Comparison of ENCODE assay signal across 27 mouse cellular contexts in genomic region chr9:54704361-54704760, GRCm38 (mm10). TPM values are rescaled to one million over a fixed set of nuclear protein-coding genes. Genes with fewer than 3 reads are reported as not detected.
DNase-seq lines count a peak whose midpoint lies in the region; ATAC-seq and TF ChIP-seq lines count a peak whose summit lies in the region.
"Had no signal": no experiment of that assay in that cellular context is flagged by ENCODE, and none has a peak within 500 bp of the region (broad histone marks: within the 10 kb centered on the region; RNA-seq: fewer than 3 reads in every experiment).

No protein-coding gene starts in this region.

- TF ChIP-seq CTCF in lung, embryonic 14.5 days (IDR thresholded peaks at IDR 0.05; ENCODE audit: low read depth) = no peak
- TF ChIP-seq CTCF in liver, embryonic 14.5 days (IDR thresholded peaks at IDR 0.05; ENCODE audit: low read depth) = no peak

- 0 out of 2 replicates have a peak overlapping the region, but pooled peaks have one; percentile 3 for H3K9ac ChIP-seq in lung, embryonic 14.5 days
- H3K9ac ChIP-seq in liver, embryonic 14.5 days (replicated peaks) = peak overlapping the region; percentile 60
- H3K9ac ChIP-seq: embryonic facial prominence, embryonic 13.5 days; forebrain, postnatal 0 days; heart, embryonic 12.5 days; hindbrain, embryonic 14.5 days; intestine, embryonic 15.5 days; limb, embryonic 15.5 days; midbrain, embryonic 15.5 days; neural tube, embryonic 15.5 days had no signal

- 0 out of 2 replicates have a peak, but pooled peaks cover 6% of the 10 kb centered on the region for H3K27me3 ChIP-seq in lung, embryonic 14.5 days (ENCODE audit: insufficient read depth, low read length)
- H3K27me3 ChIP-seq in liver, embryonic 14.5 days (ENCODE audit: control insufficient read depth, insufficient read depth, low read length) = peaks cover 13% of the 10 kb centered on the region
- H3K27me3 ChIP-seq: heart, embryonic 12.5 days; intestine, embryonic 15.5 days had no signal

- H3K4me3 ChIP-seq in lung, embryonic 14.5 days (ENCODE audit: low read depth, low read length) = no peak overlapping the region
- H3K4me3 ChIP-seq in liver, embryonic 14.5 days (ENCODE audit: insufficient read depth in 1 of 2, low read depth in 2 of 2, low read length in 2 of 2) = peak overlapping the region in 1 of 2 experiments; percentile 97; a peak in 2 of 4 replicates
- H3K4me3 ChIP-seq: embryonic facial prominence, embryonic 13.5 days; forebrain, embryonic 10.5 days; heart, embryonic 12.5 days; intestine, embryonic 15.5 days; limb, embryonic 15.5 days; megakaryocyte, embryonic 14.5 days; midbrain, embryonic 15.5 days; myocyte; neural tube, embryonic 15.5 days had no signal

- peaks cover 6% of the 10 kb centered on the region; the same call in 1 of the 2 replicates for H3K4me1 ChIP-seq in lung, embryonic 14.5 days (ENCODE audit: insufficient read depth)
- peaks cover 51 to 58% of the 10 kb centered on the region in 2 experiments for H3K4me1 ChIP-seq in liver, embryonic 14.5 days (replicated peaks; ENCODE audit: control insufficient read depth in 2 of 2, insufficient read depth in 2 of 2, low read length in 1 of 2)

- no peak overlapping the region for H3K4me2 ChIP-seq in lung, embryonic 14.5 days
- peak overlapping the region; percentile 64 for H3K4me2 ChIP-seq in liver, embryonic 14.5 days (ENCODE audit: low read depth)
- H3K4me2 ChIP-seq: embryonic facial prominence, embryonic 13.5 days; hindbrain, embryonic 14.5 days; intestine, embryonic 15.5 days; limb, embryonic 15.5 days; midbrain, embryonic 15.5 days; neural tube, embryonic 15.5 days had no signal

- H3K9me3 ChIP-seq in lung, embryonic 14.5 days (ENCODE audit: low read depth, low read length) = no peaks in the 10 kb centered on the region
- H3K9me3 ChIP-seq in liver, embryonic 14.5 days (ENCODE audit: control insufficient read depth, low read length) = no peaks in the 10 kb centered on the region
- H3K9me3 ChIP-seq: embryonic facial prominence, embryonic 13.5 days; forebrain, embryonic 10.5 days; G1E; heart, embryonic 12.5 days; intestine, embryonic 15.5 days; limb, embryonic 15.5 days; midbrain, embryonic 15.5 days; neural tube, embryonic 15.5 days had no signal

- WGBS in lung, embryonic 14.5 days = 64% methylated on average over 5 of the region's 5 CpGs
- 14% methylated on average over 5 of the region's 5 CpGs for WGBS in liver, embryonic 14.5 days (ENCODE audit: insufficient replicate concordance)

- no peak overlapping the region for H3K27ac ChIP-seq in lung, embryonic 14.5 days (ENCODE audit: low read depth)
- peak overlapping the region; percentile 96 for H3K27ac ChIP-seq in liver, embryonic 14.5 days
- H3K27ac ChIP-seq: embryonic facial prominence, embryonic 13.5 days; forebrain, embryonic 10.5 days; hindbrain, embryonic 14.5 days; intestine, embryonic 15.5 days; limb, embryonic 15.5 days; midbrain, embryonic 15.5 days; neural tube, embryonic 15.5 days had no signal

- no peak for DNase-seq in lung, embryonic 14.5 days
- no peak for DNase-seq in lung, postnatal 14 days
- peak; percentile 70 to 84 (median 74) for DNase-seq in liver, embryonic 14.5 days (ENCODE audit: low read depth in 3 of 3, low spot score in 3 of 3)
- no peak for DNase-seq in urinary bladder, postnatal 25 days (ENCODE audit: low spot score)
- no peak for DNase-seq in layer of hippocampus, adult 9-11 months
- DNase-seq in right cerebral cortex, postnatal 25 days = no peak
- DNase-seq: adrenal gland, postnatal 36 days; cerebellum, adult 9-11 months; forebrain, postnatal 0 days; heart, adult 11 months; heart, postnatal 36 days; layer of hippocampus, postnatal 36 days; lung, postnatal 10 days; right cerebral cortex, postnatal 14 days; thymus, postnatal 14 days had no signal

- TF ChIP-seq EP300 in liver, embryonic 14.5 days (IDR thresholded peaks at IDR 0.05; ENCODE audit: low read depth) = peak; percentile 87

- H3K36me3 ChIP-seq in lung, embryonic 14.5 days (ENCODE audit: insufficient read depth) = peaks cover 6% of the 10 kb centered on the region; the same call in 1 of the 2 replicates
- H3K36me3 ChIP-seq in liver, embryonic 14.5 days (replicated peaks; ENCODE audit: control insufficient read depth, insufficient read depth, low read depth) = peaks cover 28% of the 10 kb centered on the region
- H3K36me3 ChIP-seq: G1E; intestine, embryonic 15.5 days; midbrain, embryonic 15.5 days had no signal

- no peak for ATAC-seq in lung, embryonic 14.5 days (ENCODE audit: insufficient read depth)
- ATAC-seq in erythroblast, adult 5-6 weeks (replicated peaks; ENCODE audit: low FRiP score, poor library complexity, severe bottlenecking) = peak; percentile 60
- peak; percentile 77 for ATAC-seq in liver, embryonic 14.5 days (ENCODE audit: insufficient read depth)
- ATAC-seq: forebrain, postnatal 0 days; intestine, embryonic 15.5 days; midbrain, embryonic 15.5 days had no signal

RNA-seq across cellular contexts. Expression of gene Dnaja4, which starts 5.7 kb away (rescaled TPM):
- 6.1 and 6.3 TPM in 2 replicates for polyA plus RNA-seq in lung, embryonic 14.5 days (2014; fragmentation: Nextera tagmentation; extraction: Ambion mirVana)
- 82.2 and 100 TPM in 2 replicates for total RNA-seq in erythroblast, adult 5-6 weeks (2015; ENCODE audit: low replicate concordance)
- 142 and 162 TPM in 2 replicates for total RNA-seq in erythroblast, adult 5-6 weeks (2017; ENCODE audit: low replicate concordance)
- 11.9 and 16.4 TPM in 2 replicates for polyA plus RNA-seq in liver, embryonic 14.5 days (2012; rRNA removed)
- 20.1 and 20.3 TPM in 2 replicates for polyA plus RNA-seq in liver, embryonic 14.5 days (2014; fragmentation: Nextera tagmentation; extraction: Ambion mirVana)
- polyA plus RNA-seq: G1E had no signal

RNA-seq across cellular contexts. Expression of gene Wdr61, which starts 30.0 kb away (rescaled TPM):
- polyA plus RNA-seq in lung, embryonic 14.5 days (2014; fragmentation: Nextera tagmentation; extraction: Ambion mirVana) = 148 and 156 TPM in 2 replicates
- total RNA-seq in erythroblast, adult 5-6 weeks (2015; ENCODE audit: low replicate concordance) = 22.8 and 49.2 TPM in 2 replicates
- total RNA-seq in erythroblast, adult 5-6 weeks (2017; ENCODE audit: low replicate concordance) = 18.7 and 22.6 TPM in 2 replicates
- 34.8 and 50.6 TPM in 2 replicates for polyA plus RNA-seq in liver, embryonic 14.5 days (2012; rRNA removed)
- 106 and 108 TPM in 2 replicates for polyA plus RNA-seq in liver, embryonic 14.5 days (2014; fragmentation: Nextera tagmentation; extraction: Ambion mirVana)

RNA-seq across cellular contexts. Expression of gene Acsbg1, which starts 42.7 kb away (rescaled TPM):
- 0.31 and 0.32 TPM in 2 replicates for polyA plus RNA-seq in lung, embryonic 14.5 days (2014; fragmentation: Nextera tagmentation; extraction: Ambion mirVana)
- total RNA-seq in erythroblast, adult 5-6 weeks (2015; ENCODE audit: low replicate concordance) = not detected in 2 replicates
- total RNA-seq in erythroblast, adult 5-6 weeks (2017; ENCODE audit: low replicate concordance) = not detected in 2 replicates
- polyA plus RNA-seq in liver, embryonic 14.5 days (2012; rRNA removed) = 0.04 and 0.09 TPM in 2 replicates
- polyA plus RNA-seq in liver, embryonic 14.5 days (2014; fragmentation: Nextera tagmentation; extraction: Ambion mirVana) = 0.13 TPM in 1 of 2 replicates, not detected in the other

Comparison
In these comparisons a context has a peak if more than half of its experiments do, and no peak if none do; other contexts are left out.
1. DNase-seq: peak in liver, embryonic 14.5 days (3 of 3); none in lung, embryonic 14.5 days (single experiment), lung, postnatal 14 days (single experiment), urinary bladder, postnatal 25 days (single experiment), layer of hippocampus, adult 9-11 months (single experiment) and right cerebral cortex, postnatal 25 days (single experiment).